Mouse (Mus musculus) urinary bladder, postnatal 25 days (tissue): ENCODE data around the gene Plch1.

ENCODE experiments used
- DNase-seq: peaks from one replicate; pipeline ENCODE4 v3.0.0; 2022; ENCODE audit warnings: low spot score

The Plch1 gene

DNA sequence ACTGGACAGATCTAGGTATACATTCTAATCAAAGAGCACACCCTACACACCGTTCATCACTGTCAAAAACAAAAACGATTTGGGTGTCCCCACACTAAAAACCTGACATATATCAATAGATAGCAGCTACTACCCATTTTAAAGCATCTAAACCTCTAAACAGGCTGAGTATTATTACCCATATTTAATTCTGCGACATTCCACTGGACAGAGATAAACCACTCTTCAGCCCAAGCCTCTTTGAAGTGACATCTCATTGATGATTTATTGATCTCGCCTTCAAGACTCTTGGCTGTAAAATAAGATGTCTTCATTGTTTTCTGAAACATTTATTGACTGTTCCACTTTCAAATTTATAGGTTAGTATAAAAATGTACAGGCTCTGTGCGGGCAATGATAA lies 46.4 kb downstream of the Plch1 start:
- no peak for DNase-seq

GRCm38 (mm10) chr3:63851125-63851698 lies 48.1 kb downstream of the Plch1 start:
- DNase-seq = no peak

GRCm38 (mm10) chr3:63849765-63850346 lies 49.4 kb downstream of the Plch1 start:
- no peak for DNase-seq

- DNase-seq = no peak
Observed at GRCm38 (mm10) chr3:63844141-63844540, 55.1 kb downstream of the Plch1 start.

GRCm38 (mm10) chr3:63842436-63842835 lies 56.8 kb downstream of the Plch1 start:
- DNase-seq = no peak

GRCm38 (mm10) chr3:63837750-63838149 lies 61.5 kb downstream of the Plch1 start:
- no peak for DNase-seq

DNA sequence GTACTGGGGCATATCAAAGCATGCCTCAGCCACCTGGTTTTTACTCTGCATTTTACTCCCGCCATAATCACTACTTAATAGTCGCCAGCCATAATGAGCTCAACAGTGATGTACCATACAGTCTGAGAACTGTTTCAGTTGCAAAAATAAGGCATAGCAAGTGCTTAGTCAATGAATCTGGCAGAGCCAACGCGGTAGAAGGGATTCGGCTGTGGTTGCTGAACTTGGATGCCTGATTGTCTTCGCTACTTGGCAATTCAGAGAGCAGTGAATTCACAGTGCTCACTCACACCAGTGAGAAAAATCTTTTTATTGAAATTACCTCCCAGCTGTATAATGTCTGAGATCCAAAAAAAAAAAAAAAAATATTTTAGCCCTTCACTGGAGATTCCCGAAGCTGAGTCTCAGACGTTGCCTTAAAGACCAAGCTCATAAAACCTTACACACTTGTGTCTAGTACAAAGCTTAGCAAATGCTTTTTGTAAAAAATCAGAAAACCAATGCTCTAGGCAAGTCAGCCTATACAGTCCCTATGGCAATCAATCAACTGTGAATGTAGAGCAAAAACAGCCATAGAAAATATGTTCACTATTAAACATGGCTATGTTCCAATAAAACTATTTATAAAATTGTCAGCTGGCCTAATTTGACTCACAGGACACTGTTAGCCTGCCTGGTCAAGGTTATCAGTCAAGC lies 62.2 kb downstream of the Plch1 start:
- no peak for DNase-seq

- no peak for DNase-seq
Observed at GRCm38 (mm10) chr3:63835816-63836215, 63.5 kb downstream of the Plch1 start.

- no peak for DNase-seq
Observed at GRCm38 (mm10) chr3:63823874-63824400, 75.3 kb downstream of the Plch1 start.

- DNase-seq = no peak
Observed at GRCm38 (mm10) chr3:63822631-63823030, 76.6 kb downstream of the Plch1 start.

- no peak for DNase-seq
Observed at GRCm38 (mm10) chr3:63815131-63815530, 84.1 kb downstream of the Plch1 start.

GRCm38 (mm10) chr3:63814203-63814602 lies 85.1 kb downstream of the Plch1 start:
- DNase-seq = no peak

GRCm38 (mm10) chr3:63806906-63807305 lies 92.4 kb downstream of the Plch1 start:
- no peak for DNase-seq

DNA sequence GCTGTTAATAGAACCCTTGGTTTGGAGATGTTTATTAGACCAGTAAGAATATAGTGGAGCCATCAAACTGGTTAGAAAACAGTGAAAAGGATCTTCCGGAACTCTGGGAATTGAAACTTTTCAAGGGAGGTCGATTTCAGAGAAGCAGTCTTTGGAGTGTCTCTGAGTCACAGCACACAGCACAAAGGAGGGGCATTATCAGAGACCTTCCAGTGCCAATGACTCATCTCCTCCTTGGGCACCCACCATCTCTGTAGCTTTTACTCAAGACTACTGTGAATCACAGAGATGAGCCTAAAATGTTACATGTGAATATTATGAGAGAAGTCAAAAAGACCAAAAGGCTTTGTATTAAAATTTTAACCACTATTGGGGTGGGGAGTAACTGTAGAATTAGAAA lies 93.8 kb downstream of the Plch1 start:
- DNase-seq = no peak

GRCm38 (mm10) chr3:63800685-63801084 lies 98.6 kb downstream of the Plch1 start:
- no peak for DNase-seq

DNA sequence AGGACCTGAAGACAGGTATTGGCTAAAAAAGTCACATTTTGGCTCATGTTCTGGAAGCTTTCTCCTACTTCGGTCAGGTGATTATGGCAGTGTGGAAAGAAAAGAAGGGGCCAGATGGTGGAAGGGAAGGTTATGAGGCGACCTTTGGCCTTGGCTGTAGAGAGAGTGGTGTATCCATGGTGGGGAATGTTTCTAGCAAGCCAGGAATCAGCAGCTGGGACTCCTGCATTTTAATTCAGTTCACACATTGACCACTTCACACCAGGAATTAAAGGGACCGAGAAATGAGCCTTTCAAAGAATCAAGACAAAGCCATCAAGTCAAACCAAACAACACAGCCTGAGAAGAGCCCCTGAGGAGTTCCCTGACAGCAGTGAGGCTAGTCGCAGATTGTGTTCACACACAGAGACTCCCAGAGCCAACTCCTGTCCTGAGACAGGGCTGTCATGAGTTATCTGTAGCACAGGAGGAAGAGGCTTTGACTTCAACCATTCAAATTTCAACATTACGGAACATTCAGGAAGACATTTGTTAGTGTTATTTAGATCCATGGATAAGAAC lies 112.4 kb downstream of the Plch1 start:
- no peak for DNase-seq

DNA sequence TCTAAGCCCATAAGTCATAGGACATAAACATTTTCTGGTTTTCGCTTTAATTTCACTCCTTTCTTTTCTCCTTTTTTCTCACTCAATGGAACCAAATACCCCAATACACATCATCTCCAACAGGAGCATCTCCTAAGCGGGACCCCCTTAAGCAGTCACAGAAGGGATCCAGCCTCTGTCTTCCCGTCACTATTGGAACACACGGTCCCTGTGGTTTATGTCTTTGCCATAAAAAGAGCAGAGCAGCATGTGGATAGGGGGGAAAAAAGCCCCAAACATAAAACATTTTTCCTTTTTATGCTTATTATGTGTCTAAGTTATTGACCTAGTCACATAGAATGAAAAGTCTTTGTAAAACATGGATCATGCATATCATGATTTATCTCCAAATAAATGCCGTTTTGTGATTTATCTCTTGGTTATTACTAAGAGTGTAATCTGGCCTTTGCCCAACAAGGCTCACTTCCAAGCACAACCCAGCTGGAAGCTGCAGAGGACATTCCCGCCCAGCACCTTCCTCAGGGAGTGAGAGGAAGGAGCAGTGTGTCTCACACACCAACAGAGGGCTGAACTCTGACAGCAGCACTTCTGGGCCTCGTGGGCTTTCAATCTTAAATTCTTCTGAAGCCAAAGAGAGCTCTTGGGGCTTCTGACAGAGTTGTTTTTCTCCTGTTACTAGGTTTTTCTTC lies 126.5 kb downstream of the Plch1 start:
- DNase-seq = peak; percentile 12

- no peak for DNase-seq
Observed at GRCm38 (mm10) chr3:63760821-63761220, 138.5 kb downstream of the Plch1 start.

GRCm38 (mm10) chr3:63740073-63740472 lies 159.2 kb downstream of the Plch1 start:
- no peak for DNase-seq

- DNase-seq = no peak
Observed at GRCm38 (mm10) chr3:63728325-63728724, 170.9 kb downstream of the Plch1 start.

- no peak for DNase-seq
Observed at GRCm38 (mm10) chr3:63726667-63727342, 172.5 kb downstream of the Plch1 start.

DNA sequence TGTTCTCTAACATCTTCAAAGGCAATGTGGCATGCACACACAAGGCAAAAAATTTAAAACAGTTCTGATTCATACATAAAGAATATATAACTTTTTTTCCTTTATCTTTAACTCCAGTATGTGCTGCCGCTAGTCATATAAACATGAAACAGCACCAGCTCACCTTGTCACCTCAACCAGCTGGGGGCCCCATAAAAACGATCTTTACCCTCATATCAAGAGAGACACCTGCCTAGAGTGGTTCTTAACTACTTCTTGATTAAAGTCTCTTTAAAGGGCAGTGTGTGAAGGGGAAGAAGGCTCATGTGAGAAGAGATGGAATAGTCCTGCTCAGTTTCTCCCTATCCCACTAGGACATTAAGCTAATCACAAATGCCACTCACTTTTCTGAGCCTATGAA lies 205.6 kb downstream of the Plch1 start:
- DNase-seq = no peak
